Mouse (Mus musculus) neural tube, embryonic 15.5 days (tissue): ENCODE results near the gene Fam129c. TPM values are rescaled to one million over a fixed set of nuclear protein-coding genes. Genes with fewer than 3 reads are reported as not detected.
A peak's percentile ranks its signal among the peaks of the same experiment; 100 is the strongest.

Experiments
- ATAC-seq: fragments of 200-750 bp; cut with Nextera tagmentation; 2 replicates; pipeline ENCODE4 v1.8.0; 2017; ENCODE audit warnings: mild to moderate bottlenecking, moderate TSS enrichment, moderate library complexity; ENCODE audit not compliant: low FRiP score
- H3K27ac ChIP-seq: fragments of 300-500 bp; sonication (generic); replicated peaks from 2 replicates; pipeline ENCODE4 v1.5.1; 2015; ENCODE audit warnings: mild to moderate bottlenecking, inconsistent platforms
- H3K27me3 ChIP-seq: fragments of 300-500 bp; sonication (generic); replicated peaks from 2 replicates; pipeline ENCODE4 v1.6.1; 2015; ENCODE audit warnings: inconsistent platforms
- H3K36me3 ChIP-seq: fragments of 300-500 bp; sonication (generic); 2 replicates; pipeline ENCODE4 v1.6.1; 2015; ENCODE audit warnings: inconsistent platforms
- H3K4me1 ChIP-seq: fragments of 300-500 bp; sonication (generic); 2 replicates; pipeline ENCODE4 v1.6.1; 2015; ENCODE audit warnings: inconsistent platforms
- H3K4me2 ChIP-seq: fragments of 300-500 bp; sonication (generic); 2 replicates; pipeline ENCODE4 v1.6.1; 2015; ENCODE audit warnings: inconsistent platforms, mild to moderate bottlenecking, moderate library complexity
- H3K4me3 ChIP-seq: fragments of 300-500 bp; sonication (generic); replicated peaks from 2 replicates; pipeline ENCODE4 v1.5.1; 2015; ENCODE audit warnings: mild to moderate bottlenecking, inconsistent platforms
- H3K9ac ChIP-seq: fragments of 300-500 bp; sonication (generic); replicated peaks from 2 replicates; pipeline ENCODE4 v1.6.1; 2015; ENCODE audit warnings: mild to moderate bottlenecking, inconsistent platforms
- H3K9me3 ChIP-seq: fragments of 300-500 bp; sonication (generic); replicated peaks from 2 replicates; pipeline ENCODE4 v1.6.1; 2016; ENCODE audit warnings: inconsistent platforms
- WGBS: fragments of 180-500 bp; shearing (Covaris S2); methylation state at CpG from one replicate; pipeline ENCODE4 v1.1.7; 2015; ENCODE audit warnings: mixed read lengths; 5-methylcytosine and 5-hydroxymethylcytosine counted together
- polyA plus RNA-seq: library from polyadenylated mRNA; unstranded; fragments of >200 nt; fragmentation: Nextera tagmentation; extraction: Ambion mirVana; gene quantifications from 2 replicates; pipeline ENCODE4 v1.2.1, GENCODE M21; 2015

The Fam129c gene
- polyA plus RNA-seq, 1 experiment from 2014 or later = 10.2 TPM

- Histone ChIP-seq H3K27ac (no peak within 1 kb of the TSS), H3K36me3 (no peaks in the 10 kb centered on the region), H3K4me1 (peaks cover 34% of the 10 kb centered on the region), H3K9ac (no peak within 1 kb of the TSS), H3K9me3 (no peaks in the 10 kb centered on the region), H3K4me2 (no peak within 1 kb of the TSS), H3K27me3 (peaks cover 44% of the 10 kb centered on the region), H3K4me3 (no peak within 1 kb of the TSS)
- 72% methylated on average over 3 of the region's 3 CpGs for WGBS
- ATAC-seq = no peak
Measured at GRCm38 (mm10) chr8:71566501-71566900, 30.9 kb upstream of the Fam129c start, which contains the start of gene Nxnl1. Nxnl1 (minus strand) TSS chr8:71566601.

DNA sequence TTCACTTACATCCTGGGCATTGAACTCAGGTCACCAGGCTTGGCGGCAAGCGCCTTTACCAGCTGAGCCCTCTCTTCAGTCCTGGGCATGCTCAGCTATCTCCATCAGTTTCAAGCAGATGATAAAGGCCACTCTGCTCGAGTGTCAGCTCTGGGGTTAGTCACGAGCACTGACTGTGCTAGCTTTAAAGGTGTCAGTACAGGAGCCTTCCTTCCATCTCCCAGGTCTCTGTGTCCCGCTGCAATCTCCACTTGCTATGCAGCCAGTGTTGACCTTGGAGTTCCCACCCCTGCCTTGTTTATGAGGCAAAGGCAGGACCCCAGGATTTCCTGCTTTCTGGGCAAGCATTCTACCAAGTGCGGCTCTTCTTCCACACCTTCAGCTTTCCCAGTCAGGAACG lies 29.9 kb upstream of the Fam129c start:
- 74% methylated on average over 7 of the region's 7 CpGs for WGBS
- no peaks in the 10 kb centered on the region for H3K36me3 ChIP-seq
- peaks cover 43% of the 10 kb centered on the region for H3K4me1 ChIP-seq
- H3K27ac ChIP-seq = no peak overlapping the region
- H3K4me3 ChIP-seq = no peak overlapping the region
- H3K9ac ChIP-seq = no peak overlapping the region
- H3K4me2 ChIP-seq = no peak overlapping the region
- H3K9me3 ChIP-seq = no peaks in the 10 kb centered on the region
- peaks cover 33% of the 10 kb centered on the region for H3K27me3 ChIP-seq
- no peak for ATAC-seq

DNA sequence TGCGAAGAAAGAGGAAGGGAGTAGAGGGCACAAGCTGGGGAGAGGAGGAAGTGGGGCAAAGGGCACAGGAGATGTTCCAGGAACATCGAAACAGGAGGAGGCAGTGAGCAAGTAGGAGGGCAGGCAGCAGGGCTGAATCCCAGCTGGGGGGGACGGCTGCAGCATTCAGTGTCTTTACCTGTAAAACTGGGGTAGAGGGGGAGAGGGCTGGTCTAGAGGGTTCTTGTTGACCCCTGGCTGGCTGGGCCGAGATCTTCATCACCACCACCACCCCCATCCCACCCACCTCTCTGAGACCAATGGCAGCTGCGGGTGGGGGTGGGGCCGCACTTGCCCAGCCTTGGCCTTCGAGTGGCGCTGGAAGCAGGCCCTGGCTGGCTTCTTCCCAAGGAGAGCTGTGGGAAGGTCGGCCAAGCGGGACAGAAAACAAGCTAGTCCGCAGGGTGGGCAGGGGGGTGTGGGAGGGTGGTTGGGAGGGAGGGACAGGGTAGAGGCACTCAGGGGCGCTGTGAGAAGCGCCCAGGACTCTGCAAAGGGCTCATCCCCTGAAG lies 29.0 kb upstream of the Fam129c start, which contains the start of gene Slc27a1:
Slc27a1 (plus strand) TSS at position 496 of the 551 bp plus-strand sequence.
- Histone ChIP-seq H3K4me3 (peak within 1 kb of the TSS; percentile 69), H3K4me1 (peaks cover 42% of the 10 kb centered on the region), H3K9me3 (no peaks in the 10 kb centered on the region), H3K27ac (peak within 1 kb of the TSS; percentile 92), H3K36me3 (no peaks in the 10 kb centered on the region), H3K9ac (peak within 1 kb of the TSS; percentile 84), H3K4me2 (peak within 1 kb of the TSS; percentile 88), H3K27me3 (peaks cover 25% of the 10 kb centered on the region)
- 15% methylated on average over 13 of the region's 13 CpGs for WGBS
- peak; percentile 1; the same call in 1 of the 2 replicates for ATAC-seq

- Histone ChIP-seq H3K27ac (peak overlapping the region; percentile 92), H3K4me2 (peak overlapping the region; percentile 88), H3K9me3 (no peaks in the 10 kb centered on the region), H3K27me3 (peaks cover 22% of the 10 kb centered on the region), H3K9ac (peak overlapping the region; percentile 84), H3K4me1 (peaks cover 42% of the 10 kb centered on the region), H3K4me3 (peak overlapping the region; percentile 69), H3K36me3 (no peaks in the 10 kb centered on the region)
- WGBS = 17% methylated on average over 6 of the region's 6 CpGs
- no peak; the same call in 1 of the 2 replicates for ATAC-seq
Measured at GRCm38 (mm10) chr8:71568941-71569340, 28.5 kb upstream of the Fam129c start.

DNA sequence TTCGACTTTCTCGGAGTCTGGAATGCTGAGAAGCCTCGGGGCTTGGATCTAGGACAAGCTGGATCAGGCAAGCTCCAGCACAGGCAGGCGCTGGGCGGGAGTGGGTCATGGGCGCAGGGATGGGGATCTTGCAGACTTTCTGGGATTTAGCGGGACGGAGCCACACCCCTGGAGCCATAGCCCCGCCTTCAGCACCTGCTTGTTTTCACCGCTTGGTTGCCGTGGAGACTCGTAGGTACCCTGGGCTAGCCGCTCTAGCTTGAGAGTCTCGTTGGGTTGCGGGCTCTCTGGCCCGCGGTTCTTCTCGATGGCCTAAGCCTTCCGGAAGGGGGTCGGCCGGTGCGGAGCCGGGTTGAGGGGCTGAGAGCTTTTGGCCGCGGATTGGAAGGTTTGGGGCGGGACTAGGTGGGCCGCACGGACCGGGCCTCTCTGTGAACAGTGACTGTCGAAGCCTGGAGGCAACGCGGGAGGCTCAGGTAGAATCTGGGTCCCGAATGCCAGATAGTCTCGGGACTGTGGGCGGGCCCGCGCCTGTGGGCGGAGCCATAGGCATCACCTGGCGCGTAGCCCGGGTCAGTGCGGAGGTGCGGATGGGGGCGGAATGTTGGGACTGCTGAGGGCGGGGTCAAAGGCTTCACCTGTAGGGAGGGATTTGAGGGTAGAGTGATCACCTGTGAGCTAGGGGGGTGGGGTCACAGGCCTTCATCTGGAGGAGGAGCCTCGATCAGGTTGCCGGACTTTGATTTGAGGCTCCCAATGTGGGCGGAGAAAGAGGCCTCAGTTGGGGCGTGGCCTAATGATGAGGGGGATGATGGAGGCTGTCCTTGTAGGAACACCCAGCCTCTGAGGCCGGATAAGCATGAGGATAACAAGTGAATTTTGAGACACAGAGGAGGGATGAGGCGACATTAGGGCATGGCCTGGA lies 27.8 kb upstream of the Fam129c start:
- under 1% methylated on average over 51 of the region's 51 CpGs for WGBS
- peak; percentile 87 for ATAC-seq
- peak overlapping the region; percentile 69 for H3K4me3 ChIP-seq
- peak overlapping the region; percentile 84 for H3K9ac ChIP-seq
- H3K27ac ChIP-seq = peak overlapping the region; percentile 92
- peaks cover 47% of the 10 kb centered on the region for H3K4me1 ChIP-seq
- peak overlapping the region; percentile 88 for H3K4me2 ChIP-seq
- no peaks in the 10 kb centered on the region for H3K9me3 ChIP-seq
- H3K36me3 ChIP-seq = no peaks in the 10 kb centered on the region
- H3K27me3 ChIP-seq = peaks cover 15% of the 10 kb centered on the region

GRCm38 (mm10) chr8:71570291-71570954 lies 27.0 kb upstream of the Fam129c start:
- Histone ChIP-seq H3K4me2 (peak overlapping the region; percentile 88), H3K27ac (peak overlapping the region; percentile 92), H3K36me3 (no peaks in the 10 kb centered on the region), H3K9ac (peak overlapping the region; percentile 84), H3K27me3 (peaks cover 15% of the 10 kb centered on the region), H3K9me3 (no peaks in the 10 kb centered on the region), H3K4me1 (peaks cover 47% of the 10 kb centered on the region), H3K4me3 (peak overlapping the region; percentile 69)
- peak; percentile 90 for ATAC-seq
- WGBS = under 1% methylated on average over 41 of the region's 41 CpGs

GRCm38 (mm10) chr8:71572077-71572476 lies 25.4 kb upstream of the Fam129c start:
- Histone ChIP-seq H3K9me3 (no peaks in the 10 kb centered on the region), H3K27me3 (0 out of 2 replicates have a peak, but pooled peaks cover 5% of the 10 kb centered on the region), H3K36me3 (no peaks in the 10 kb centered on the region), H3K9ac (no peak overlapping the region; the same call in 1 of the 2 replicates), H3K4me1 (peaks cover 47% of the 10 kb centered on the region), H3K4me3 (peak overlapping the region; percentile 69; the same call in 1 of the 2 replicates), H3K27ac (peak overlapping the region; percentile 75), H3K4me2 (peak overlapping the region; percentile 88)
- ATAC-seq = no peak
- 86% methylated on average over 2 of the region's 2 CpGs for WGBS

DNA sequence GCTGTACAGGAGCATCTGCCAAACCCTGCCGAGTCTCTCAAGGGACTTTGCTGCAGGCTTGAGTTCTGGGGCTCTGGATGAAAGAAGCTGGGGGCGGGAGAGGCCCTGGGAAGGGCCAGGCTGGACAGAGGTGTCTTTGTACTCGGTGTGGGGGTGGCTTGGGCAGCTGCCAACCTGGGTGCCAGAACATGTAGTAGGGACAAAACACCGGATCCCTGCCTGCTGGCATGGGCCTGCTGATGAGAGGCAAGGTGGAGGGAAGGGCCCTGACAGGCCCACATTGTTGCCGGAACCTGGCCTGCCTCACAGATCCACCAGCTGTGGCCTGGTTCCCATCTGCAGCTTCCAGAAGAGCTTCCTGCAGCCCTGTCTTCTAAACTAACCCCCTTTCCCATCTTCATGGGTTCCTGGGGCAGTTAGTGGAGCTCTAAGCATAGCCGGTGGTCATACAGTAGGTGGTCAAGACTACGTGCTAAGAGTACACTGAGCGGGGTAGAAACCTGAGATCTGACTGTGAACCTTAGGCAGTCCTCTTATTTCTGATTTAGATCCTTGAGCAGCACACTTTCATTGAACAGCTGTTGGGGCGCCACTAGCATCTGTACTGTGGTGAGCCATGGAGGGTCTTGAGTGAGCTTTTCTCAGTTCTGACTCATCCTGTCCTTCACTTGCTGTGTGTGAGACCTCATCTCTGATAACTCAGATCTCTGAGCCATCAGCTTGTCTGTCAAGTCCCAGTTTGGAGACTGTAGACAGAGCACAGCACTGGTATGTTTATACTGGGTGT lies 24.4 kb upstream of the Fam129c start:
- Histone ChIP-seq H3K27me3 (no peaks in the 10 kb centered on the region), H3K27ac (peak overlapping the region; percentile 75), H3K4me2 (peak overlapping the region; percentile 88), H3K4me3 (peak overlapping the region; percentile 12; the same call in 1 of the 2 replicates), H3K36me3 (no peaks in the 10 kb centered on the region), H3K9me3 (no peaks in the 10 kb centered on the region), H3K4me1 (peaks cover 47% of the 10 kb centered on the region), H3K9ac (no peak overlapping the region)
- ATAC-seq = no peak
- WGBS = 66% methylated on average over 9 of the region's 9 CpGs

DNA sequence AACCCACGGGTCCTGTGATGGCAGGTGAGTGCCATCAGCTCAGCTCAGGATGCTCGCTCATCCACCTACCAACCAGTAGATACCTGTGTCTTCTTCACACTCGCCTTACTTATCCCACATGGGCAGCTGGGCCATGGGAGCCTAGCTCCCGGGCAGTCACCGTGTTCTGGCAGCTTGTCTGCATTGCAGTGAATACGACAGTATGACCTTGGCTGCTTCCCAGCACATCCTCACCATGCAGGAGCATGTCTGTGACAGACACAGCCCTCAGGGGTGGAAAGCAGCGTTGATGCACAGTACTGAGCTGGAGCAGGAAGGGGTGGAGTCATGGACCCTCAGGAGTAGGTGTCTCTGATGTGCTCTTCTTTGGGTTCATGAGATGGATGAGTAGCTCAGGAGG lies 23.0 kb upstream of the Fam129c start:
- Histone ChIP-seq H3K4me2 (no peak overlapping the region), H3K9ac (no peak overlapping the region), H3K27me3 (no peaks in the 10 kb centered on the region), H3K4me3 (no peak overlapping the region), H3K36me3 (no peaks in the 10 kb centered on the region), H3K9me3 (no peaks in the 10 kb centered on the region), H3K4me1 (peaks cover 41% of the 10 kb centered on the region), H3K27ac (no peak overlapping the region)
- ATAC-seq = no peak
- 68% methylated on average over 7 of the region's 7 CpGs for WGBS

DNA sequence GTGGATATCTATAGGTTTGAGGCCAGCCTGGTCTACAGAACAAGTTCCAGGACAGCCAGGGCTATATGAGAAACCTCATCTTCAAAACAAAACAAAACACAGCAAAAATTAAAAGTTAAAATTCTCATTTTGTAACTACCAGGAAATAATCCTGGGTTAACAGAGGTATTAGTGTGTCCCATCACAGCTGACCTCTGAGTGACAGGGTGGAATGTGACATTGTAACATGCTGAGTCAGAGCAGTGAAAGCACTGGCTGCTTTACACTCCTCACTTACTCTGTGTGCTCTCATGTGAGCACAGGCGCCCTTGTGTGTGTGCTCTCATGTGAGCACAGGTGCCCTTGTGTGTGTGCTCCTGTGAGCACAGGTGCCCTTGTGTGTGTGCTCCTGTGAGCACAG lies 22.4 kb upstream of the Fam129c start:
- Histone ChIP-seq H3K27me3 (no peaks in the 10 kb centered on the region), H3K9ac (no peak overlapping the region), H3K9me3 (no peaks in the 10 kb centered on the region), H3K4me1 (peaks cover 46% of the 10 kb centered on the region), H3K4me3 (no peak overlapping the region), H3K27ac (no peak overlapping the region), H3K36me3 (no peaks in the 10 kb centered on the region), H3K4me2 (no peak overlapping the region)
- WGBS = 61% methylated on average over 1 of the region's 1 CpGs
- no peak for ATAC-seq
